Mouse (Mus musculus) lung, postnatal 25 days (tissue): ENCODE data around the gene Ms4a6b.
"Not testable (repeated sequence)": the region's sequence is repeated elsewhere in the genome, so short reads cannot be mapped to it uniquely, and the experiment has no call there.

Experiments
- DNase-seq: peaks from one replicate; pipeline ENCODE4 v3.0.0; 2022; ENCODE audit warnings: low spot score

Gene Ms4a6b

GRCm38 (mm10) chr19:11516246-11516645 lies at the start of gene Ms4a6b:
Gene Ms4a6b, plus strand, starts transcription at chr19:11516512.
- DNase-seq: no peak

- not testable (repeated sequence) for DNase-seq
Measured at GRCm38 (mm10) chr19:11468361-11468760, 48.0 kb upstream of the Ms4a6b start.

GRCm38 (mm10) chr19:11469215-11469614 lies 47.1 kb upstream of the Ms4a6b start, which contains the start of gene Ms4a6c:
Gene Ms4a6c, plus strand, starts transcription at chr19:11469366.
- DNase-seq: peak; percentile 12

- DNase-seq: no peak
Measured at GRCm38 (mm10) chr19:11479714-11480113, 36.6 kb upstream of the Ms4a6b start.

GRCm38 (mm10) chr19:11482684-11483083 lies 33.6 kb upstream of the Ms4a6b start:
- no peak for DNase-seq

- no peak for DNase-seq
Measured at GRCm38 (mm10) chr19:11483941-11484340, 32.4 kb upstream of the Ms4a6b start.

- peak; percentile 17 for DNase-seq
Measured at GRCm38 (mm10) chr19:11484388-11484787, 31.9 kb upstream of the Ms4a6b start.

- peak; percentile 20 for DNase-seq
Measured at GRCm38 (mm10) chr19:11485266-11485665, 31.0 kb upstream of the Ms4a6b start.

GRCm38 (mm10) chr19:11485746-11486145 lies 30.6 kb upstream of the Ms4a6b start, which contains the start of gene Gm8369:
Gene Gm8369, plus strand, starts transcription at chr19:11485938.
- peak; percentile 26 for DNase-seq

- DNase-seq: no peak
Measured at GRCm38 (mm10) chr19:11486599-11486998, 29.7 kb upstream of the Ms4a6b start.

GRCm38 (mm10) chr19:11491406-11492189 lies 24.7 kb upstream of the Ms4a6b start:
- DNase-seq: no peak

- no peak for DNase-seq
Measured at GRCm38 (mm10) chr19:11492671-11493070, 23.6 kb upstream of the Ms4a6b start.

GRCm38 (mm10) chr19:11494519-11494918 lies 21.8 kb upstream of the Ms4a6b start:
- no peak for DNase-seq

GRCm38 (mm10) chr19:11496361-11496760 lies 20.0 kb upstream of the Ms4a6b start:
- DNase-seq: no peak

GRCm38 (mm10) chr19:11497300-11497699 lies 19.0 kb upstream of the Ms4a6b start:
- DNase-seq: not testable (repeated sequence)

- no peak for DNase-seq
Measured at GRCm38 (mm10) chr19:11500796-11501195, 15.5 kb upstream of the Ms4a6b start.

GRCm38 (mm10) chr19:11501326-11501725 lies 15.0 kb upstream of the Ms4a6b start:
- no peak for DNase-seq

- no peak for DNase-seq
Measured at GRCm38 (mm10) chr19:11504857-11505256, 11.5 kb upstream of the Ms4a6b start.

- DNase-seq: no peak
Measured at GRCm38 (mm10) chr19:11513458-11513857, 2.9 kb upstream of the Ms4a6b start.

- no peak for DNase-seq
Measured at GRCm38 (mm10) chr19:11516845-11517244, 533 bp downstream of the Ms4a6b start.

- not testable (repeated sequence) for DNase-seq
Measured at GRCm38 (mm10) chr19:11517373-11517772, 1.1 kb downstream of the Ms4a6b start.

GRCm38 (mm10) chr19:11518356-11518755 lies 2.0 kb downstream of the Ms4a6b start:
- not testable (repeated sequence) for DNase-seq

- DNase-seq: no peak
Measured at GRCm38 (mm10) chr19:11520146-11520545, 3.8 kb downstream of the Ms4a6b start.

GRCm38 (mm10) chr19:11533421-11533820 lies 17.1 kb downstream of the Ms4a6b start:
- no peak for DNase-seq
